Mouse (Mus musculus) layer of hippocampus, adult 9-11 months (tissue): Measurements from ENCODE around the gene Arsb.
A peak's percentile ranks its signal among the peaks of the same experiment; 100 is the strongest.

Experiments
- DNase-seq: peaks from one replicate; pipeline ENCODE4 v3.0.0; 2022

Gene Arsb

DNA sequence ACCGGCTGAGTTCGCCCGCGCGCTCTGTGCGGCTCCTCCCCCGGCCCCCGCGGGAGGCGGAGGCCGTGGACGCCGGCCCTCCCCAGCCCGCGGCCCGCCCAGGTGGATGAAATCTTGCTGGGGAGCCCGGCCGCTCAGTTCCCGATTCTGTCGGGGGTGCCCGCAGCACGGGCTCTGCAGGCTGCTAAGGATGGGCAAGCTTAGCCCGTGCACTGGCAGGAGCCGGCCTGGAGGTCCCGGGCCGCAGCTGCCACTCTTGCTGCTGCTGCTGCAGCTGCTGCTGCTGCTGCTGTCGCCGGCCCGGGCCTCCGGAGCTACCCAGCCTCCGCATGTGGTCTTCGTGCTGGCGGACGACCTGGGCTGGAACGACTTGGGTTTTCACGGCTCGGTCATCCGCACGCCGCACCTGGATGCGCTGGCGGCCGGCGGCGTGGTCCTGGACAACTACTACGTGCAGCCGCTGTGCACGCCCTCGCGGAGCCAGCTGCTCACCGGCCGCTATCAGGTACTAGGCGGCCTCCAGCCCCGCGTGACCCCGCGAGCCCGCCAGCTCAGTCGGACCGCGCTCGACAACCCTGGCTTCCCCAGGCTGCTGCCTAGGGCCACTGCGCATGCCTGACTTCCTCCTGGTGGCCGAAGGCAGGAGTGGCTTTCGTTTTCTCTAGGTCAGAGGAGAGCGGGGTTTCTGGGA lies at the start of gene Arsb:
Gene Arsb, plus strand, starts transcription at position 43 of the 691 bp plus-strand sequence.
- peak; percentile 86 for DNase-seq

DNA sequence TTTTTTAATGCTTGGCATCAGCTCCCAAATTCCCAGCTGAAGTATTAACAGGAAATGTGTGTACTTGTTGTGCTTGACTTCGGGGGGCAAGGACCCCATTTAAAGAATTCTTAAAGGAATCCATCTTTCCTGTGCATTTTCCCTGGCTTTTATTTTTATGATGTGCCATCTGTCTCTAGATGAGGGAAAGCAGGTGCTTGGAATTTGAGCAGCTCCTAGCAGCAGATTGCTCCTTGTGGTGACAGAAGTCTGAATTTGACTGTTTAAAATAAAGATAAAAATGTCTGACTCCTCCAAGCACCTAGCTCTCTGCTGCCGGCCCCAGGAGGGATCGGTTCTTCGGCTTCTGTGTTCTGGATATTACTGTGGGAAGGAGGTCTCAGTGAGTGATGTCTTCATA lies 49.5 kb upstream of the Arsb start:
- peak; percentile 46 for DNase-seq

DNA sequence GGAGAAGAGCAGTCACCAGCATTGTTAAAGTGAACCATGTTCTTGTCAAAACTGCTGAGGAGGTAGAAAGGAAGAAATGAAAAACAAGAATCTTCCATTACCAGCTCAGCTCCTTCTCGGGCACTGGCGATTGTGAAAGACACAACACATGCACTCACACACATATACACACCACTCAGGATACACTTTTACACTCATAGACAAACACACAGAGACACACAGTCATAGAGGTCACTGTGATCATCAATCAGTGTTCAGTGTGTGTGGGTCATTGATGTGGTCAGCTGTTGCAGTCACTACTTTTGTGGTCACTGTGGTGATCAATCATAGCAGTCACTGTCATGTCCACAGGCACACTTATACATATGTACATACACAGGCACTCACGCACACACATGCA lies 48.0 kb upstream of the Arsb start:
- no peak for DNase-seq

DNA sequence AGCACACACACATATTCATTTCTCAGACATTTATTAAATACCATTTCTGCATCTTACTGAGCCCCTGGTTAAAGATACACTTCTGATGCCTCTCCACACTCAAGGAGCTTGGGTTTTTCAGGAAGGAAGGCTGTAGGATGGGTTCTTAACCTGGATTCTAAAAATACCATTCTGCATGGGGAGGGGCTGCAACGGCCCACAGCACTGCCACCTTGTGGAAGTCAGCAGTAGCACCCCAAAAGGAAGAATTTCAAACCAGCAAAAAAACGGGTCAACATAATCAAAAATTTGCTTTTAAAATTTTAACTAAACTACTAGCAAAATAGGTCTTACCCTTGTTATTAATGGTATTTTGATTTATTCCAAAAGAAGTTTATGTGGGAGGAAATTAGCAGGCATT lies 47.2 kb upstream of the Arsb start:
- no peak for DNase-seq

DNA sequence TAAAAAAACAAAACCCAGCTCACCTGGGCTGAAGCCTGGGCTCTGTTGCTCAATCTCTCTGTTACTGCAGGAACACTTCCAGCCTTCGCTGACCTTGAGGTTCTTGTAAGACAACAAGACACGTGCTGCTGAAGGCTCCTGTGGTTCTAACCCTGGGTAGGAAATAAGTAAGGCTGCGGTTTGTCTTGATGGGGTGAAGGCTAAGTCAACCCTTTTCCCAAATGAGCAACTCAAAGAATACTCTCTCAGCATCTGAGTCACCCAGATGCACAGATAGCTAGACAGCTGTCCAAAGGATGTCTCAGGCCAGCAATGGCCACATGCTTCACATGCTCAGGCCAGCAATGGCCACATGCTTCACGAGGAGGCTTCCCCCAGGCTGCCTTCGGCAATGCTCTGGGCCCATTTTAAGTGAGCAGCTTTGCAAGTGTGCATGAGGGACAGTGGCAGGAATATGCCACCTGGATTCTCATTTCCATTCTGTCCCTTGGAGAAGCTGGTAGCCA lies 36.2 kb upstream of the Arsb start:
- no peak for DNase-seq

DNA sequence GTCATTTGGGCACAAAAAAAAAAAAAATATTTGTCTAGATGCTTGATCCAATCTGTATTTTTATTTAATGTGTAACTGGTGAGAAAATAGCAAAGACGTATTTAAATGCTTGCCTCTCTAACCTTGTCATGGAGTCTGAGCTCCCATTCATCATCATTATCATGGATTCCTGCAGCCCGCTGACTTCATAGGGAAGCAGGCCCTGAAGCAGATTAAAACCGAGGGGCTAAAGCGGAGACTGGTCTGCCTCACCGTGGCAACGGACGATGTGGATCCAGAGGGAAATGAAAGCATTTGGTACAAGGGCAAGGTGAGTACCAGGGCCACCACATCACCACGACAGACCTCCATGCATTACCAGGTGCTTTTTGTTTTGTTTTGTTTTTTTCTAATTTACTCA lies 27.3 kb upstream of the Arsb start:
- DNase-seq: no peak

DNA sequence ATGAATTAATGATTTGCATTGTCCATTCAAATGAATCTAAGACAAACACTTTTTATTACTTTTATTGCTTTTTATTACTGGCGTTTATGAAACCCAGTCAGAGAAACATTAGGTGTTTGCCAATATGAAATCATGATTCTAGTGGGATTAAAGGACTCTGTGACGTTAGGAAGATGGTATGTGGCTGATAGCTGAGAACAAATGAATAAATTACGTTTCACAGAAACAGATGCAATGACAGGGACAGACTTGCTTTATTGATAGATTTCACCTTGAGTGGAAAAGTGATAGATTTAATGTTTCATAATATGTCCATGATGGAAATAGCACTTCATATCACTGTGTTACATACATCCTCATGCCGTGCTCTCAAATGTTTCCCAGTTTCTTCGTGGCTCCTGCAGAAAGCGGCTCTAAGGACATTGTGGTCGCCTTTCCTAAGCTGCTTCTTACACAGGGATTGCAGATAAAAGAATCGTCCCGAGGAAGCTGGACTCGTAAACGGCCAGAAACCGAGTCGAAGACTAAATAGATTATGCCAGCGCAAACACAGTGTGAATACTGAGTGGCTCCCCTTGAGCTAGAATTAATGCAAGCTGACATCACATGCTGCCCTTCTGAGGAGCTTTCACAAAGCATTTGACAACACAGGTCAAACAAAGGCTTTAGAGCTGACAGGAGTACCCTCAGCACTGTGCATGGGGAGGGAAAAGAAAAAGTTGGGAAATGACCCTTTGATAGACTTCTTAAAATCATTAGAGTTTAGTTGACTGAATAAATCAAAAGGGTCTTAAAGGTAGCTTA lies 18.6 kb upstream of the Arsb start:
- no peak for DNase-seq

DNA sequence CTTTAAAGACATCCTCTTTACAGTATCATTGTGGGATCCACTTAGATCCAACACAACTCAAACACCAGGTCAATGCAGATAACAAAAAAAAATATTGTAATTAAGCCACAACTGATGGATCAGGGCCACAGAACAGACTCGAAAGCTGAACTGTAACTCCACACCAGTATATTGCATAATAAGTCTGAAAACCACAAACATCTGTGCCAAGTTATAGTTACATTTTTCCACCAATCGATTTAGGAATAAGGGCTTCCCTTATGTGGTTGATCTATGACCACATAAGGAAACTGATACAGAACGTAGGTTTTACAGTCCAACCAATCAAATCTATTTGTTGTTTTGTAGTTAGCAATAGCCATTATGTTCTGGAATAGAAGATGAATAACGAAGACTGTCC lies 16.3 kb upstream of the Arsb start:
- DNase-seq: no peak

DNA sequence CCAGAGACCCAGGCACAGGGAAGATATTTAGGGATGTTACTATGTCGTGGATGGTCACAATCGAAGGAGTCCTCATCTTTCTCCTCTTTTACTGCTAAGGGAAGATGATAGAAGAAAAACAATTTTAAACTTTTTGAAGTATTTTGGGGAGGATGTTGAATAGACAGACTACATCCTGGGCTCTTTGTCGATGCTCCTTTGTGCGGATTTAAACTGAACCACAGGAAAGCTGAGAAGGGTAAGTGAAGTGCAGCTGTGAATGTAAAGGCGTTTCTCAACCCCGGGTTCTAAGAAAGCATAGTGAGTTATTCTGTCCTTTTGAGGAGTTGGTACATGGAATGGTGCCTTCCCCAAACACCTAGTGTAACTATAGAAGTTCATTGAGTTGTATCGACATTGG lies 14.8 kb upstream of the Arsb start:
- DNase-seq: no peak

DNA sequence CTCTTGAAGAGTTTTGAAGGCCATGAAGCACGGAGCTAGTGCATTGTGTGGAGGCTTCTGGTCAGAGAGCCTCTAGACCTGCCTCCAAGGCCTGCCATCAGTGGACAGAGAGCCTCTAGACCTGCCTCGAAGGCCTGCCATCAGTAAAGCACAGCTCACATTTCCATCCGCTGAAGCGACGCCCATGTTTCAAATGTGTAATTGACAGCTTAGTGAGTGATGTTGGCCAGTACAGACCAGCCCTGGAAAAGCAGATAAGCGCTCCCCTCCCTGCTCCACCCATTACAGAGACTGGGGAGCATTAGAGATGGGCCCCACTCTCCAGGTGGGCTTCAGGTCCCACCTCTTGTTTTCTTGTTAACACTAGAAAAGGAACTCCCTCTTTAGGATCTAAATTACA lies 13.9 kb upstream of the Arsb start:
- DNase-seq: no peak

DNA sequence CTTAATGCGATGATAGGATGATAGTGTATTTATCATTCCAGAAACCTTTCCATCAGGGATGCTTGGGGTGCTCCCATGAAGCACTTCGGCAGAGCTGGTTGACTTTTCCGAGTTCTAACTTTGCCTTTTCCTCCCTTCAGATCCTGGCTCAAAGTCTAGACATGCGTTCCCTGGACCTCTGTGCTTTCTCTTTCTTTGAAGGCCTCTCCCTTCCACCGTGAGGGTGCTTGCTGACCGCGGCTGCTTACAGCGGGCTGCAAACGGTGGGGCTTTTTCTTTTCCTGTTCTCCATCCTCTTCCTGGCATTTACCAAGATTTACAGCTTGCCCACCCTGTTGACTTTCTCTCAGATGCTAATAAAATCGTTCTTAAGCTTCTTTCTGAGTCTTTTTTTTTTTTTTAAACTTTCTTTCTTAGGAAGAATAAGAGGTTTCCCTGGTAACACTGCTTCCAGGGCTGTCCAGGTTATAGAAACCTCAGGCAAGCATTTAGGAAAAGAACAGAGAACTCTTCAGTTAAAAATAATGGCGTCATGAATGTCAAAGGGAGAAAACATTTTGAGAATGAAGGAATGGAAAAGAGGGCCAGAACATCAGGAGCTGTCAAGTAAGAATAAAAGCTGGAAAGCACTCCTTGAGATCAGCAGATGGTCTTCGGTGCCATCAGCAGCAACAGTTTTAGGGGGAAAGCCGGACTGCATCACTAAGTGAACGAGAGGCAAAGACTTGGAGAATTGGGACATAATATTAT lies 13.1 kb upstream of the Arsb start:
- DNase-seq: no peak

DNA sequence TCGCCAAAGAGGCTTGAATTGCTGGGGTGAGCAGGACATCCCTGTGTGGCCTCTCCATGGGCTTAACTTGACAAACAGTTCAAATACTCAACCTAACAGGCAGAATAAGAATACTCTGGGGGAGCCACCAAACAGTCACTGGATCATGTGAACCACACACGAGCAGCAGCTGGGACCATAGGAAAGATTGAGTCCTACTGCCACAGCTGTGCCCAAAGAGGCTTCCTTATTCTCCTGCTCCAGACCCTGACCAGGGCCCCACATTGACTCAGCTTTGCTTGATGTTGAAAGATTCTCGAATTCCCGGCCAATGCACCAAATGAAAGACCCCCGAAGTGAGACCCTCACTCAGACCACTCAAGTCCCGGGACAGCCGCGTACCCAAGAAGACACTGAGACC lies 9.6 kb upstream of the Arsb start:
- DNase-seq: no peak

DNA sequence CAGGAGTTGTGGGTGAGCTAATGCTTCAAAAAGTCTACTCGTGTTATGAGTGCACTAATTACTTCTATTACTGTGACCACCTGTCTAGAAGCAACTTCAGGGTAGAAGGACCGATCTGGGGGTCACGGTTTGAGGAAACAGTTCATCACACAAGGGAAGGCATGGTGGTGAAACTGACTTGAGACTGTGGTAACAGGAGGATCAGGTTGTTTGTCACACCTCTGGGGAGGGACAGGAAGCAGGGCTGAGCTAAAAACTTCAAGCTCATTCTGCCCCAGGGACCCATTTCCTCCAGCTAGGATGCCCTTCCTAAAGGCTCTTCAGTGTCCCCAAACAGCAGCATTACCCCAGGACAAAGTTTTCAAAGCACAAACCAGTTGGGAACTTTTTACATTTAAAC lies 8.6 kb upstream of the Arsb start:
- DNase-seq: no peak

DNA sequence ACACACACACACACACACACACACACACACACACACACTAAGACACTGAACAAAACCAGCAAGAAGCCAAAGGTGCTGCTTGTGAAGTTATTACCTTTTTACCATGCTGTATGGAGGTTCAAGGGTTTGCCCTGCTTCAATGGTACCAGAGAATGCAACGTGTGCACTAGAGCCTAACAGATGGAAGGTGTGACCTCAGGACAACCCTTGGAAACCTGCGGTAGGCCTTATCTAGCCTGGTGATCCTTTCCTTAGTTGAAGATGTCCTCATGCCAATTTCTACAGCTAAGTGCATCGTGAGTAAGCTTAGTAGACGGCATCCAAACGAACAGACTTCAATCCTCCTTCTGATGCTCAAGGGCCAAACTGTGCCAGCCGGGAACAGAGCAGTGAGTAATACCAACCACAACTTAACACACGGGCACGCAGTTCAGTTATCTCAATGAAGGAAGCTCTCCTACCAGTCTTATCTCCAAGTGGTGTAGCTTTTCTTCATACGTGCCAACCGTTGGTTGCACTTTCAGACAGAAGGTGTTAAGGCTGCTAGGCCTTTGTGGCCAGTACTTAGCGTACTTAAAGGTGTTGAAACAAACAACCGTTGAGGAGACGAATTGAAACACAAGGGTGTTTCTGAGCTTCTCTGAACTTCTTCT lies 7.0 kb upstream of the Arsb start:
- no peak for DNase-seq

DNA sequence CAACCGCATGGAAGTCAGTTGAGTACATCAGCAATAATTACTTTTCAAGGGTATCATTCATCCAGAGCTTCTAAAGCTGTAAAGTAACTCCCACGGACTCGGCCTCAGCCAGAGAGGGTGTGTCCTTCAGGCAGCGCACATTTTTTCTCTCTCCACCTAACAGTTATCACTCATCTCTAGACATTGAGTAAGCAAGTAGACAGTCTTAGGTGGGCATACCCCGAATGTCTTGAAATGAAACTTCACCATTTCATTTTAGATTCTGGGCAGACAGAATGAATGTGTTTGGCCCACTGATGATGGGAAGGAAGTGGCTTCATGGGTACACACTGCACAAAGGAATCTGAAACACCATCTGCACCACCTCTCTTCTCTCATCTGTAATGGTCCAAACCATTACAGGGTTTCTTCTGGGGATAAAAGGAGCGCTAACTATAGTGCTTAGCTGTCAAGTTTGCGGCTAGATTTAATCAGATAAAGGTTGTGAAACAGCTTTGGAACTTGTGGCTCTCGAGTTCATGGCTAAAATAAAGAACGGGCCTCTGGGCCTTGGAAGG lies 321 bp upstream of the Arsb start:
- DNase-seq: no peak

DNA sequence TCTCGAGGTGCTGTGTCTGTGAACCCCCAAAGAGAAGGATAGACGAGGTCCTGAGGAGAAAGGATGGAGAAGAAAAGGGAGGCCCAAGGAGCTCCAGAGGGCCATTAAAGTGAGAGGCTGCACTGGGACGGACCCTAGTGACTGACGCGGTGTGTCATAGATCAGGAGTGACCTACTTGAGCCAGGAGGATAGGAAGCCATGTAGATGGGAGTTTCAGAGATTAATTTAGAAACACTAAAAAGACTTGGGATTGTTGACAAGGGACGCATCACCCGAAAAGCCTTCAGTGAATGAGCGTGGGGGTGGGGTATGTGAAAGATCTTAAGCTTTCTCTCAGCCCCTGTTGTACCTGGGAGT lies 828 bp downstream of the Arsb start:
- peak; percentile 20 for DNase-seq

DNA sequence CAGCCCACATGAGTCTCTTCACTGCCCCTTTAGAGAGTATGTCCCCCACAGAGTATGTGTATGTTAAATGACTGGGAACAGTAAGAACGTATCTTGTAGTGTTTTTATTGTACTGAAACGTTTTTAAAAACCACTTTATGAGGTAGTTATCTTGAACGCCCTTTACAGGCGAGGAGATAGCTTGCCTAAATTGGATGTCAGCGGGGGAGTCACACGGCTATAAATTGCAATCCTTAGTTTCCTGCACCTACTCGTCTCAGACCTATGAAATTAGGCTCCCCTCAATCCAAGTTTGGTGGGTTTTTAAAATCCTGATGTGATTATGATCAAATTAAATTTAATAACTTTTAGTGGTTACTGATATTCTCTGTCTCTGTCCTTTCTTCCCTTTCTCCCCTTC lies 1.4 kb downstream of the Arsb start:
- DNase-seq: no peak

DNA sequence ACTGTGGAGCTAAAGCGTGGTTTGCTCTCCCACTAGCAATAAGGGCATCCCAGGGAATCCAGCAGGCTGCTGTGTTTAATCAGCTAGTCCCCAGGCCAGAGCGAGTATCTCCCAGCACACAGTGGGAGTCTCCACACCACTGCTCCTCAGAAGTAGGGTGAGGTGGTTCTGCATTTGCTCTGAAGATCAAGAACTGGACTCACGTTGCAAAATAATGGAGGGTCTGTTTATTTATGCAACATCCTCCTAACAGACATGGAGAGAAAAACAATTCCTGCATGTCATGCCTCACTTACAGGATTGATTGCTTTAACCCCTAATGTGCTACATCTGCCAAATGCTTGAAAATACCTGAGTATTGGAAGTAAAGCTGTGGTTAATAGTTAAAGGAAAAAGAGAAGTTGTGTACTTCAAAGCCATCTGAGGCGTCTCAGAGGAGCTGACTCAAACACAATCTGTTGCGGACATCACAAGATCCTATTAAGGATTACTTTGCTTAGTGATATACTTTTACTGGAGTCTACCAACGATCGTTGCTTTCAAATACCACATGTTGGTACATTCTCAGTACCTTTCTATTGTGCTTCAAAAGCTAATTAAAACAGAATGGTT lies 2.4 kb downstream of the Arsb start:
- no peak for DNase-seq

DNA sequence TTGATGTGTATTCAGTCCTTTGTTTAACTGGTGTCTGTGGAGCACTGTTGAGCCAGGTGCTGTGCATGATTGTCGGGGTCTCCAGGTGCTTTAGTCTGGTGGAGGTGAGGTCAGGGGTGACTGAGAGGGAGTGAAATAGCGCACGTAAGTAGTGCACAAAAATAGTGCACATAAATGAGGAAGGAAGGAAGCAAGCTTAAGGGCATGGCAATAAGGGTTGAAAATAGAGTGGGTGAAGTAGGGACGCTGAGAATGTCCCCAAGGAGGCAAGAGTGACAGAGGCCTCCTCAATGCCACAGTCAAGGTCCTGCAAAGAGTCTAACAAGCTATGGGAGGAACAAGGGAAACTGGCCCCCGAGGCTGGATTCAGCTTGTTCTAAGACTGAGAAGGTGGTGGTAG lies 11.4 kb downstream of the Arsb start:
- no peak for DNase-seq

DNA sequence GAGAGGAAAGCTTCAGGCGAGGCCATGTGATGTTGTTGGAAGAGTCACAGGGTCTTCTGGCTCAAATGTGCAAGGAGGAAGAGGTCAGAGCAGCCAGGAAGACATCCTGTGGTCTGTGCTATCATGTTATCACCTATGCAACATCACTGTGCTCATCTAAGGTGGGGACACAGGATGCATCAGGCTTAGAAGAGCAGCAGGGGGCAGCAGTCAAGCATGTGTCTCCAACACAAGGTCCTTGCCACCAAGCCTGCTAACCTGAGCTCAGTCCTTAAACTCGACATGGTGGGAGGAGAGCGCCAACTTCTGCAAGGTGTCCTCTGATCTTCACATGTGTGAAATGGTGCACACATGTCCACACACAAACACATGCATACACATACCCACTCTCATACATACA lies 13.9 kb downstream of the Arsb start:
- DNase-seq: peak; percentile 44

DNA sequence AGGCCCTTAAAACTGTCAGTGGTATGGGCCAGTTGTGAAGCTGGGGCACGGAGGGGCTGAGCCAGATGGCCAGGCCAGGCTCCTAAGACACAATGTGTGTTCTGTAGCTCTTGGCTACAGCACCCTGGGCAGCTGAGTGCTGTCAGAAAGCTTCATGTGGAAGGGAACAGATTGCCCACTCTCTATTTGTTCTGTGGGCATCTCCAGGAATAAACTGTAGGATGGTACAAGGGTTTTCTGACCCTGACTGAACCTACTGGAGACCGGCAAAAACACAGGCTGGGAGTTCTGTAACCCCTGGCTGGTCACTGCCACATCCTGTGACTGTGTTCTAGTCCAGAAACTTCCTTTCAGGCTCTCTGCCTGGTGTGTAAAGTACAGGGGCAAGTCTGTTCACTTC lies 14.6 kb downstream of the Arsb start:
- peak; percentile 56 for DNase-seq

DNA sequence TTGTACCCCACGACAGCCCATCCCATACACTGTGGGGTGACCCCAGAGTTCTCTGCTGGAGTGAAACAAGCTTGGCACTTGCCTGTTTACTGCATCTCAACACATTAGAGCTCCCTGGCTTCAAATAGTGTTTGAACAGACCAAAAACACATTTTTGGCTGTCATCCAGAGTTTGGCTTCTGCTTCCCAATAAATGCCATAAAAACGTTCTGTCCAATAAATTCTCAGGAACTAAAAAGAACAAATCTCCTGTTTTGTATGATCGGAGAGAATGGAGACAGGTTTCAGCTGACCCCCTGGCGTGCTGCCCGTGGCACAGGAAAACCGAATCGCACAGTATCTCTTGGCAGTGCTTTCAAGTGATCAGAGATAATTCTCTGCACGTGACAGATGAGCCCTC lies 16.2 kb downstream of the Arsb start:
- DNase-seq: peak; percentile 70
